Comparison of ENCODE assay signal across 10 mouse cellular contexts in the genomic region with DNA sequence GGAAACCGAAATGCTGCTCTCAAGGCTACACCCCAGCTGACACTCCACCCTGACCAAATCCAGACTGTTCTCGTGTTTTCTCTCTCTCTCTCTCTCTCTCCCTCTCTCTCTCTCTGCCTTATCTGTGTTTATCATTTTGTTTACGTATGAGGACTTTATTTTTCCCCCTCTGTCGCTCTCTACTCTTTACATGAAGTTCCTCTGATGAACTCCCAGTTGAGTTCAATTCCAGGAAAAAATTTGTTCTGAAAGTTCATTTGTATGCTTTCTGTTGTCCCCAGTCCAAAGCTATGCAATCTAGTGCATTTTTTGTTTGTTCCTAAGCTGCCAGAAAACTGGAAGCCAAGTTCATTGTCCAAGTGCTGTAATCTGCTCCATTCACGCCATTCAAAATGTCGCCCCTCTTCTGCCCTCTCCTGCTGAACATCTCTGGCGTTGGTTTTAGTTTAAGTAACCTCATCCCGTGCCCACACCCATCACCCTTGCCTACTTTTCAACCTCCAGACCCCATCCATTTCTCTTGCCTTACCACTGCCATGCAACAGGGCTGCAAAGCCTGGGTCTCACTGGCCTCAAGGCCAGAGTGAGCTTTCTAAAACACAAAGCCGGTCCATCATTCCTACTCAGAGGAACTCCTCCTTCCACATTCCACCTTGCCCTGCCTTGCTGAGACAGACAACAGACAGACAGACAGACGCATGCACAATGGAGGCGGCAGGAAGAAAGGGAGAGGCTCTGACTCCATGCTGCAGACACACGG. TPM values are rescaled to one million over a fixed set of nuclear protein-coding genes. Genes with fewer than 3 reads are reported as not detected.
DNase-seq lines count a peak whose midpoint lies in the region; ATAC-seq lines count a peak whose summit lies in the region.
"Had no signal": no experiment of that assay in that cellular context is flagged by ENCODE, and none has a peak within 500 bp of the region (broad histone marks: within the 10 kb centered on the region; RNA-seq: fewer than 3 reads in every experiment).

No protein-coding gene starts in this region.

- DNase-seq in heart, adult 11 months: peak; percentile 91
- no peak for DNase-seq in heart, adult 8-10 months (ENCODE audit: low spot score)
- peak; percentile 71 for DNase-seq in ZHBTc4 (ENCODE audit: low read depth, low spot score)
- DNase-seq in midbrain, embryonic 10.5 days (ENCODE audit: low spot score): no peak
- no peak for DNase-seq in spleen, postnatal 10 days (ENCODE audit: low spot score in 2 of 2)
- no peak for DNase-seq in spleen, postnatal 4 days (ENCODE audit: low spot score in 2 of 2)
- no peak for DNase-seq in thymus, postnatal 0 days (ENCODE audit: low spot score)
- DNase-seq: adrenal gland, adult 8-10 months; layer of hippocampus, postnatal 36 days had no signal

- no peak overlapping the region; the same call in 1 of the 2 replicates for H3K9ac ChIP-seq in heart, embryonic 15.5 days

- peak overlapping the region; percentile 34 for H3K27ac ChIP-seq in heart, embryonic 15.5 days
- H3K27ac ChIP-seq in midbrain, embryonic 10.5 days (replicated peaks): peak overlapping the region; percentile 60

- H3K9me3 ChIP-seq in heart, embryonic 15.5 days (replicated peaks): no peaks in the 10 kb centered on the region
- H3K9me3 ChIP-seq in midbrain, embryonic 10.5 days (replicated peaks): peaks cover 5% of the 10 kb centered on the region; the same call in 1 of the 2 replicates

- peak overlapping the region; percentile 79 for H3K4me2 ChIP-seq in heart, embryonic 15.5 days

- 49% methylated on average over 12 of the region's 12 CpGs for WGBS in heart, embryonic 15.5 days
- WGBS in midbrain, embryonic 10.5 days: 76% methylated on average over 12 of the region's 12 CpGs

- ATAC-seq in heart, embryonic 15.5 days (replicated peaks; ENCODE audit: insufficient number of reproducible peaks, insufficient read depth, low FRiP score, low read depth): no peak

- H3K4me1 ChIP-seq in heart, embryonic 15.5 days (replicated peaks): peaks cover 39% of the 10 kb centered on the region
- peaks cover 64% of the 10 kb centered on the region for H3K4me1 ChIP-seq in midbrain, embryonic 10.5 days

- H3K27me3 ChIP-seq in heart, embryonic 15.5 days: no peaks in the 10 kb centered on the region
- no peaks in the 10 kb centered on the region for H3K27me3 ChIP-seq in midbrain, embryonic 10.5 days (ENCODE audit: low read depth, poor library complexity, severe bottlenecking)

- peak overlapping the region; percentile 95; the same call in 1 of the 2 replicates for H3K4me3 ChIP-seq in heart, embryonic 15.5 days
- peak overlapping the region; percentile 92 for H3K4me3 ChIP-seq in midbrain, embryonic 10.5 days

- H3K36me3 ChIP-seq in heart, embryonic 15.5 days: no peaks in the 10 kb centered on the region
- H3K36me3 ChIP-seq in midbrain, embryonic 10.5 days: peaks cover 40% of the 10 kb centered on the region

RNA-seq across cellular contexts. Expression of gene Dennd2a, which starts 2.6 kb away (rescaled TPM):
- 1 to 10 TPM; 4.6 to 6.4 (median 5.7) TPM for total RNA-seq in heart, adult 8-10 months (2022)
- polyA plus RNA-seq in heart, embryonic 15.5 days (2015; fragmentation: Nextera tagmentation; extraction: Ambion mirVana): 11.9 and 14.6 TPM in 2 replicates
- 42.3 and 50.6 TPM in 2 replicates for polyA plus RNA-seq in midbrain, embryonic 10.5 days (2016; fragmentation: Nextera tagmentation; extraction: Ambion mirVana)
- 2.1 and 2.6 TPM in 2 replicates for polyA plus RNA-seq in thymus, postnatal 0 days (2015; fragmentation: Nextera tagmentation; extraction: Ambion mirVana)

RNA-seq across cellular contexts. Expression of gene Adck2, which starts 18.6 kb away (rescaled TPM):
- total RNA-seq in heart, adult 8-10 months (2022): 10 to 100 TPM in 3 of 4 experiments, 1 to 10 TPM in 1; 9.4 to 15.7 (median 13.7) TPM
- polyA plus RNA-seq in heart, embryonic 15.5 days (2015; fragmentation: Nextera tagmentation; extraction: Ambion mirVana): 18.4 and 18.9 TPM in 2 replicates
- polyA plus RNA-seq in midbrain, embryonic 10.5 days (2016; fragmentation: Nextera tagmentation; extraction: Ambion mirVana): 26.6 and 28.4 TPM in 2 replicates
- 27.9 and 29.0 TPM in 2 replicates for polyA plus RNA-seq in thymus, postnatal 0 days (2015; fragmentation: Nextera tagmentation; extraction: Ambion mirVana)

RNA-seq across cellular contexts. Expression of gene Gm42420, which starts 30.5 kb away (rescaled TPM):
- not detected for total RNA-seq in heart, adult 8-10 months (2022)
- polyA plus RNA-seq in heart, embryonic 15.5 days (2015; fragmentation: Nextera tagmentation; extraction: Ambion mirVana): 2.0 TPM in 1 of 2 replicates, not detected in the other
- polyA plus RNA-seq in midbrain, embryonic 10.5 days (2016; fragmentation: Nextera tagmentation; extraction: Ambion mirVana): 0.57 and 1.3 TPM in 2 replicates
- 2.3 and 2.7 TPM in 2 replicates for polyA plus RNA-seq in thymus, postnatal 0 days (2015; fragmentation: Nextera tagmentation; extraction: Ambion mirVana)

RNA-seq across cellular contexts. Expression of gene Ndufb2, which starts 37.3 kb away (rescaled TPM):
- 100 to 1,000 TPM; 683 to 751 (median 738) TPM for total RNA-seq in heart, adult 8-10 months (2022)
- 546 and 708 TPM in 2 replicates for polyA plus RNA-seq in heart, embryonic 15.5 days (2015; fragmentation: Nextera tagmentation; extraction: Ambion mirVana)
- polyA plus RNA-seq in midbrain, embryonic 10.5 days (2016; fragmentation: Nextera tagmentation; extraction: Ambion mirVana): 282 and 288 TPM in 2 replicates
- polyA plus RNA-seq in thymus, postnatal 0 days (2015; fragmentation: Nextera tagmentation; extraction: Ambion mirVana): 335 and 367 TPM in 2 replicates

Comparison
In these comparisons a context has a peak if more than half of its experiments do, and no peak if none do; other contexts are left out.
1. DNase-seq: peak in heart, adult 11 months (single experiment) and ZHBTc4 (single experiment); none in heart, adult 8-10 months (single experiment), midbrain, embryonic 10.5 days (single experiment), spleen, postnatal 10 days (0 of 2), spleen, postnatal 4 days (0 of 2) and thymus, postnatal 0 days (single experiment).